Mouse (Mus musculus) forebrain, embryonic 12.5 days (tissue): ENCODE data around the gene H2-M10.2. TPM values are rescaled to one million over a fixed set of nuclear protein-coding genes. Genes with fewer than 3 reads are reported as not detected.

ENCODE experiments used
- ATAC-seq: fragments of 200-750 bp; cut with Nextera tagmentation; 2 replicates; pipeline ENCODE4 v1.8.0; 2017; ENCODE audit warnings: moderate TSS enrichment; ENCODE audit not compliant: low FRiP score
- H3K27ac ChIP-seq: fragments of 300-500 bp; sonication (generic); 2 replicates; pipeline ENCODE4 v1.5.1; 2016; ENCODE audit warnings: mild to moderate bottlenecking
- H3K27me3 ChIP-seq: fragments of 300-500 bp; sonication (generic); 2 replicates; pipeline ENCODE4 v1.6.1; 2016; ENCODE audit warnings: mild to moderate bottlenecking
- H3K36me3 ChIP-seq: fragments of 300-500 bp; sonication (generic); replicated peaks from 2 replicates; pipeline ENCODE4 v1.6.1; 2016; ENCODE audit warnings: mild to moderate bottlenecking
- H3K4me1 ChIP-seq: fragments of 300-500 bp; sonication (generic); 2 replicates; pipeline ENCODE4 v1.6.1; 2016
- H3K4me2 ChIP-seq: fragments of 300-500 bp; sonication (generic); 2 replicates; pipeline ENCODE4 v1.6.1; 2016; ENCODE audit warnings: mild to moderate bottlenecking, moderate library complexity
- H3K4me3 ChIP-seq: fragments of 300-500 bp; sonication (generic); replicated peaks from 2 replicates; pipeline ENCODE4 v1.5.1; 2016; ENCODE audit warnings: mild to moderate bottlenecking
- H3K9ac ChIP-seq: fragments of 300-500 bp; sonication (generic); 2 replicates; pipeline ENCODE4 v1.6.1; 2016; ENCODE audit warnings: mild to moderate bottlenecking
- H3K9me3 ChIP-seq: fragments of 300-500 bp; sonication (generic); 2 replicates; pipeline ENCODE4 v1.6.1; 2016
- WGBS: fragments of 180-500 bp; shearing (Covaris S2); methylation state at CpG from one replicate; pipeline ENCODE4 v1.1.7; 2016; 5-methylcytosine and 5-hydroxymethylcytosine counted together
- polyA plus RNA-seq: library from polyadenylated mRNA; unstranded; fragments of >200 nt; fragmentation: Nextera tagmentation; extraction: Ambion mirVana; gene quantifications from 2 replicates; pipeline ENCODE4 v1.2.1, GENCODE M21; 2016

H2-M10.2 gene
- polyA plus RNA-seq, 1 experiment from 2014 or later, result not detected

DNA sequence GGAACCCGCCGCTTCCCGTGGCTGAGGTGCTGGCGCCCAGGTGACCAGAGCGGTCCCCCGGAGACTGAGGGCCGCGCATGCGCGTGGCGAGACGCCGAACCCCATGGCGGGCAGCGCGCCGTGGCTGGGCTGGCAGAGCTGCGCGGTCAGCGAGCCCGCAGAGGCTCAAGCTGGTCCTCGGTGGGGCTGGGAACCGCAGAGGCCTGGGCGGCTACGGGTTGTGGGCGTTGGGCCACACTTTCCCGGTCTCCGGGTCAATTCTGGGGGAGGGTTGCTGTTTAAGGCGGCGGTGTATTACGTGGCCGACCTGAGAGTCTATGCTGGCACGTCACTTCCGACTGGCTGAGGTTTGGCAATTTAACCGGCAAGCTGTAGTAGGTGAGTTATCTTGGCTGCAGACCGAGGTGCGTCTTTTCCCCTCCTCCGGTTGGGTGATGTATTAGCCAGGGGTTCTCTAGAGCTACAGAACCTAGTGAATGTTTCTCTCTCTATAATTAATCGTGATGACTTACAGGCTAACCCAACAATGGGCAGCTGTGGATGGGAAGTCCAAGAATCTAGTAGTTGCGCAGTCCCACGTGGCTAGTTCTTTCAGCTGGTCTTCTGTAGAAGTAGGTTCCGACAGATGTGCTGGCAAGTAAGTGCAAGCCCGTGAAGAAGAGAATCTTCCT is 14.6 kb downstream of the H2-M10.2 start, which contains the start of gene Trim39:
Trim39 (minus strand) TSS at position 662 of the 671 bp plus-strand sequence.
- Histone ChIP-seq H3K4me1 (peaks cover 35% of the 10 kb centered on the region), H3K27me3 (no peaks in the 10 kb centered on the region), H3K27ac (peak within 1 kb of the TSS; percentile 94), H3K9me3 (no peaks in the 10 kb centered on the region), H3K36me3 (peaks cover 20% of the 10 kb centered on the region), H3K9ac (peak within 1 kb of the TSS; percentile 93), H3K4me2 (peak within 1 kb of the TSS; percentile 93), H3K4me3 (peak within 1 kb of the TSS; percentile 92)
- 1% methylated on average over 41 of the region's 43 CpGs for WGBS
- ATAC-seq, result peak; percentile 81

DNA sequence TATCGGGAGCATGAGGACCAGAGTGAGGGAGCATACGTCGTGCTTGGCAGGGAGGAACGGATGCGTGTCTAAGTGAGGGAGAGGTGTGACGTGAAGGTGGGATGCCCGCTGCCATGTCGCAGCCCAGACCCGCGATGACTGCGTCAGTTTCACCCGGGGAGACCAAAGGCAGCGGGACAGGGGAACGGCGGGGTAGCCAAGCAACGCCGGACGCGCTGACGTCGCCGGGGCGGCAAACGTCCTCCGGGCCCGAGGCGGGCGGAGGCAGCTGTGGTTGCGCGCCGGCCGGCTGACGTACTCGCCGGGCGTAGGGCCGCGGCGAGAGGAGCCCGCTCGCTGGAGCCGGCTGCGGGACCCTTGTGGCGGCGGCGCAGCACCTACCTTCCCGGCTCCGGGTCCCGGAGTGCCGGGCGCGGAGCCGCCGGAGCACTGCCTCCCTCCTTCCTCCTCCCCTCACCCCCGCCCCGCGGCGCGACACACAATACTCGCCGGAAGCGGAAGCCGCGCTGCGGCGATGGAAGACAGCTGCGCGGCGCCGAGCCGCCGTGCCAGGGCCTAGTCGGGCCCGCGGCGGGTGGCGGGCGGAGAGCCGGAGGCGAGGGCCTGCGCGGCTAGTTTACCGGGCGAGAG is 15.2 kb downstream of the H2-M10.2 start:
- Histone ChIP-seq H3K4me2 (peak overlapping the region; percentile 93), H3K9me3 (no peaks in the 10 kb centered on the region), H3K4me1 (peaks cover 35% of the 10 kb centered on the region), H3K36me3 (peaks cover 20% of the 10 kb centered on the region), H3K9ac (peak overlapping the region; percentile 93), H3K4me3 (peak overlapping the region; percentile 92), H3K27me3 (no peaks in the 10 kb centered on the region), H3K27ac (peak overlapping the region; percentile 94)
- ATAC-seq, result peak; percentile 94
- under 1% methylated on average over 78 of the region's 84 CpGs for WGBS

DNA sequence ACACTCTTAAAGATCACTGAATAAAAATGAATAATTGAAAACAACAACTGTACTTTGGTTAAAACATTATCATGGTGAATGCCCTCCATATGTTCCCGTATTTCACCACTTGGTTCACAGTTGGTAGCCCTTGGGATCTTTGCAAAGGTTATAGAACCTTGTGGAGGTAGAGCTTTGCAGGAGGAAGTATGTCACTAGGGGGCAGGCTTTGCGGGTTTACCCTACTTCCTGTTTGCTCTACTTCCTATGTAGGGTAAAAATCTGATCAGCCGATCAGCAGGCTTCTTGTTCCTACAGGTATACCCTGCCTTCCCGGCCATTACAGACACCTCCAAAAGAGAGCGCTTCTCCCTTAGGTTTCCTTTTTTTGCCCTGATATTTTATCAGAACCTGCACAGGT is 20.5 kb downstream of the H2-M10.2 start:
- WGBS, result 79% methylated on average over 5 of the region's 5 CpGs
- H3K4me3 ChIP-seq, result no peak overlapping the region
- no peak overlapping the region for H3K9ac ChIP-seq
- H3K27me3 ChIP-seq, result no peaks in the 10 kb centered on the region
- H3K4me2 ChIP-seq, result no peak overlapping the region
- H3K4me1 ChIP-seq, result peaks cover 11% of the 10 kb centered on the region
- peaks cover 66% of the 10 kb centered on the region for H3K36me3 ChIP-seq
- ATAC-seq, result no peak
- H3K9me3 ChIP-seq, result no peaks in the 10 kb centered on the region
- no peak overlapping the region for H3K27ac ChIP-seq

DNA sequence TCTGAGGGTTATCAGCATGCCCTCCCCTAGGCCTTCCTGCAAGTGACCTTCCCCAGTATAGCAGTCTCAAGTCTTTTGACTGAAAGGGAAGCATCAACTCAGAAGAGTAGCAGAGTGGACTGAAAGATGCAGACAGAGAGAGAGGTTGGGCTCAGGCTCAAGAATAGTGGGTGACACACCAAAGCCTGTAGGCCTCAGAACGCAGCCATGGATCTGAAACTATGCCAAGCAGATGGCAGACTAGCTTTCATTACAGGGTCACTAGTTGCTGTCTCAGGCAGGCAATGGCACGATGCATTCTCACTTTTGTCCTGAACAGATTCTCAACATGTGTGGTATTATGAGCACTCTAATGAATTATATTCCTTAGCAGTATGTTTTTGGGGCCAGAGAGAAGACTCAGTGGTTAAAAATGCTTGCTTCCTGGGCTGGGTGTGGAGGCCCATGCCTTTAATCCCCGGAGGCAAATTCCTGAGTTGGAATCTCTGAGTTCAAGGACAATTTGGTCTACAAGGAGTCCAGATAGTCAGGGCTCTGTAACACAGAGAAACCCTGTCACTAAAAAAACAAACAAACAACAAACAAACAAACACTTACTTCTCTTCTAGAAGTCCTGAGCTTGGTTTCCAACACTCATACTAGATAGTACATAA is 21.9 kb downstream of the H2-M10.2 start:
- H3K9me3 ChIP-seq, result no peaks in the 10 kb centered on the region
- H3K4me3 ChIP-seq, result no peak overlapping the region
- no peak overlapping the region for H3K4me2 ChIP-seq
- WGBS, result 90% methylated on average over 3 of the region's 3 CpGs
- H3K27ac ChIP-seq, result no peak overlapping the region
- no peak overlapping the region for H3K9ac ChIP-seq
- peaks cover 80% of the 10 kb centered on the region for H3K36me3 ChIP-seq
- ATAC-seq, result no peak
- H3K4me1 ChIP-seq, result no peaks in the 10 kb centered on the region
- no peaks in the 10 kb centered on the region for H3K27me3 ChIP-seq

DNA sequence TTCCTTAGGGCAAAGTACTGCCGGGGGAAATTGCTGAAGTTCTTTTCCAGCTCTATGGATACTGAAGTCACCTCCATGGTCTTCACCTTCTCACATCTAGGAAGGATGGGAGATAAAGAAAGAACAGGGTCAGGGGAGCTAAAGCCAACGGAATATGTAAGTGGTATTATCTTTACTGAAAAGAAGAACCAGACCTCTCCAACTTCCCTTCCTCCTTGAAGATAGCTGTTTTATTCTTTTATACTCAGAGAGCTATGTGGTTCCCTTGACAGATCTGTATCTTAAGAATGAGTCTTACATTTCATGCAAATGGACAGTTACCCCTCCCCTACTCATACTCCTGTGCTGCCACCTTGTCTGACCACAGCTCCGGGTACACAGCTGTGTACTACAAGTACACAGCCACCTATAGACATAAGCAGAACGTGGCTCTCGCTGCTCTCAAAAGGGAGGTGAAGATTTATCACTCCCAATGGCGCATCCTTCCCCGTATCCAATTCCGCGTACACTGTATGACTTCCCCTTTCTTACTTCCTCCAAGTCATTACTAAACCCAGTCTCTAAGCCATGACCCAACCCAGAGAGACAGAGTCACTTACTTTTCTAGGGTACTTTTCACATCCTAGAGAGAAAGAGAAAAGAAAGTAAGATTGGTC is 24.7 kb downstream of the H2-M10.2 start:
- Histone ChIP-seq H3K4me3 (no peak overlapping the region), H3K27ac (no peak overlapping the region), H3K4me2 (no peak overlapping the region), H3K27me3 (no peaks in the 10 kb centered on the region), H3K36me3 (peaks cover 72% of the 10 kb centered on the region), H3K9me3 (no peaks in the 10 kb centered on the region), H3K4me1 (peaks cover 8% of the 10 kb centered on the region; the same call in 1 of the 2 replicates), H3K9ac (no peak overlapping the region)
- WGBS, result 94% methylated on average over 9 of the region's 9 CpGs
- ATAC-seq, result no peak

DNA sequence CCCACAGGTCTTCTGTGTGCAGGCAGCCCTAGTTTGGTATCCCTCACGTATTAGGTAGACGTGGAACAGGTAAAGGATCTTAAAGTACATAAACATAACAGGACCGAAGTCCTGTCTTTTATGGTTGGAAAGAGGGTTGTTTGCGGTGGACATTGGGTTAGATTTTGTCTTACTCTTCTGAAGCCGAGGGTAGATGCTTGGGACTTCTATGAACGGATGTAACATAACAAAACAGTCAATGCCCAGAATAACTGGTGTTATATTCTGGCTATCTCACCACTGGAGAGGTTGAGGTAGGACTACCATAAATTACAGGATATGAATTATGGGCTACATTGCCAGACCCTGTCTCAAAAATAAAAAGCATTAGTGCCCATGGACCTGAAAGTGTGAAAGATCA is 28.3 kb downstream of the H2-M10.2 start, which contains the start of gene Rpp21:
Rpp21 (minus strand) TSS at position 101 of the 400 bp plus-strand sequence.
- Histone ChIP-seq H3K36me3 (peaks cover 39% of the 10 kb centered on the region), H3K4me1 (peaks cover 9% of the 10 kb centered on the region; the same call in 1 of the 2 replicates), H3K27ac (peak within 1 kb of the TSS; percentile 74), H3K4me2 (peak within 1 kb of the TSS; percentile 60), H3K9ac (peak within 1 kb of the TSS; percentile 74), H3K4me3 (peak within 1 kb of the TSS; percentile 76), H3K9me3 (no peaks in the 10 kb centered on the region), H3K27me3 (0 out of 2 replicates have a peak, but pooled peaks cover 3% of the 10 kb centered on the region)
- 50% methylated on average over 6 of the region's 6 CpGs for WGBS
- no peak for ATAC-seq

DNA sequence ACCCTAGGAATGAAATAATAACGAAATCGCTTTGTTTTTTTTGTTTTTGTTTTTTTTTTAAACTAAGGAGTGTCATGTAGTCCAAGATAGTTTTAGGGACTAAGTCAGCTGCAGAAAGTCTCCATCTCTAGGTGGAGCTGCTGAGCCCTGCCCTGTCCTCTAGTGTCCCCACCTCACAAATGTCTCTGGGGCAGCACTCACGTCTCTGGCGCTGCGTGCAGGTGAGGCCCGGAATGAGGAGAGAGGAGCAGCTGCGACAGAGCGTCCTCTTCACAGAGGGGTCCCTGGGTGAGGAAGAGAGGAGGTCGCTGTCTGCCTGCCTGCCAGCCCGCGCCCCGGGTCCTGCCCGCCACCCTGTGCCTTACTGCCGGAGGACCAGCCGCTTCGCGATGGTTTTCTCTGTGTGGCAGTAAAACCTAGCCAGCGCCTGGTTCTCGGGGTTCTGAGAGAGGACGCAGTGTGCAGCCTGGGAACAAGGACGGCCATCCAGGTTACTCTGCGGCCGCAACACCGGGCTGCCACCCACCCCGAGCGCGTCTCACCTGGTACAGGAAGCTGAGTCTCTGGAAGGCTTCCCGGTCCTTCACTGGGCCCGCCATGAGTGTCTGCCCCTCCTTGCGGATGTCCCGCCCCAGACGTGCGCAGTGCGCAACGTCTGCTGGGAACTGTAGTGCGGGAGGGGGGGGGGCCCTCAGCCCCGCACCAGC is 28.9 kb downstream of the H2-M10.2 start:
- peak overlapping the region; percentile 76 for H3K4me3 ChIP-seq
- ATAC-seq, result peak; percentile 96

DNA sequence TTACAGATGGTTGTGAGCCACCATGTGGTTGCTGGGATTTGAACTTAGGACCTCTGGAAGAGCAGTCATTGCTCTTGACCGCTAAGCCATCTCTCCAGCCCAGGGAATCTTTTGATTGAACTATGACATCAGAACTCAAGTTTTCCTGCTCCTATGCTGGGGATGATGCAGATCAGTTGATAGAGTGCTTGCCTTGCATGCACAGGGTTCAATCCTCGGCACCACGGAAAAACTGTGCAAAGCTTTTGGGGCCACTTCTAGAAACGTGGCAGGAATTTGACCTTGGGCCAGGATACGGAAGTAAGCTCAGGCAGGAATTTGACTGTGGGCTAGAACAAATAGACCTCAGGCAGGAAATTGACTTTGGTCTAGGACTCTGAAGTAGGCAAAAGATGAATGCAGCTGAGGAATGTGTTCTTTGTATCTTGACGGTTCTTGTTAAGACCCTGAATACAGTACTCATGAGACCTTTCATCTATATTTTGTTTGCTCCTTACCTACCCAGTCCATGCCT is 33.1 kb downstream of the H2-M10.2 start:
- no peak for ATAC-seq
- Histone ChIP-seq H3K36me3 (no peaks in the 10 kb centered on the region), H3K4me1 (peaks cover 15% of the 10 kb centered on the region), H3K4me3 (no peak overlapping the region), H3K9ac (no peak overlapping the region), H3K27ac (no peak overlapping the region), H3K27me3 (peaks cover 39% of the 10 kb centered on the region), H3K4me2 (no peak overlapping the region), H3K9me3 (no peaks in the 10 kb centered on the region)
- WGBS, result 66% methylated on average over 6 of the region's 6 CpGs

More for the DNA sequence above, 28.9 kb downstream of the H2-M10.2 start:
- Histone ChIP-seq H3K4me1 (peaks cover 10% of the 10 kb centered on the region), H3K36me3 (peaks cover 34% of the 10 kb centered on the region), H3K9ac (peak overlapping the region; percentile 74), H3K27me3 (peaks cover 7% of the 10 kb centered on the region), H3K27ac (peak overlapping the region; percentile 74), H3K9me3 (no peaks in the 10 kb centered on the region), H3K4me2 (peak overlapping the region; percentile 60)
- WGBS, result 0% methylated on average over 35 of the region's 37 CpGs

DNA sequence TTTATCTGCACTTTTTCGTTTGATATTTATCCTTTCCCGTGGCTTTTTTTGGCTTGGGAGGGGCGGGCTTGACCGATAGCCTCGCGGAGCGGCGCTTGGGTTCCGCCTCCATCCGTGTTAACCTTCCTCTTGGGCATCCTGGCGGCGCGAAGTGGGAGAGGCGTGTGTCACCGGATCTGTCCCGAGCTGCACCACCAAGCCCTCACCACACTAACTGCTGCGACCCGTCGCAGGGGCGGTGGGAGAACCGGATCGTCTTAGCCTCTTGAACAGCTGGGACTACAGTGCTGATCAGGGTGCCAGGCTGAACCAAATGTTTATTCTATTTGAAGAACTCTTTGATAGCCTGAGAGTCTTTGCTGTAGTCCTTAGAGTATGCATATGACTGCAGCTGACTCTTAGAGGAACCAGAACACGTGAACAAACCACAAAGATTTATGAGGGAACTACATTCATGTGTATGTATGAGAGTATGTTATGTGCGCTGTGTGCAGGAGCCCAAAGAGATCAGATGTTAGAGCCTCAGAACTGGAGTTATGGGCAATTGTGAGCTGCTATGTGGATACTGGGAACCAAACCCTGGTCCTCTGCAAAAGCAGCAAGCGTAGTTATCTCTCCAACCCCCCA is 33.9 kb downstream of the H2-M10.2 start:
- Histone ChIP-seq H3K27me3 (peaks cover 44% of the 10 kb centered on the region), H3K4me1 (peaks cover 12% of the 10 kb centered on the region), H3K9ac (no peak overlapping the region; the same call in 1 of the 2 replicates), H3K36me3 (no peaks in the 10 kb centered on the region), H3K4me2 (peak overlapping the region; percentile 43), H3K9me3 (no peaks in the 10 kb centered on the region), H3K4me3 (peak overlapping the region; percentile 11; the same call in 1 of the 2 replicates), H3K27ac (no peak overlapping the region)
- 10% methylated on average over 25 of the region's 25 CpGs for WGBS
- no peak for ATAC-seq

DNA sequence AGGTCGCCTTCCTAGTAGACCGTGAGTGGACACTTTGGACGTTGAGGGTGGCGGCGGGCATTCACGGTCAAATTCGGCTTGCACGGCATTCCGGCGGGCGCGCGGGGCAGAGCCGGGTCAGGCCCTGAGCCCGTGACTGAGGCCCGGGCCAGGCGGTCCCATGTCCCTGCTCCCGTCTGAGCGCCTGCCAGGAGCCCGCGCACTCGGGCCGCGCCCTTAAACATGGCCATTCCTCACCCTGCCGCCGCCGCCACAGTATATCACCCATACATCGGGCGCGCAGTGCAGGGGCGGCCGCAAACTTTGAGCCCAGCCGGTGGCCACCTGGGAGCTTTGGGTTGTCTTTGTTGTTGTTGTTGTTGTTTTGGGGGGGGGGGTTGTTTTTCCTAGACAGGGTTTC is 37.4 kb downstream of the H2-M10.2 start:
- no peak overlapping the region; the same call in 1 of the 2 replicates for H3K4me2 ChIP-seq
- WGBS, result 32% methylated on average over 33 of the region's 33 CpGs
- no peak overlapping the region for H3K27ac ChIP-seq
- no peaks in the 10 kb centered on the region for H3K36me3 ChIP-seq
- peaks cover 6% of the 10 kb centered on the region; the same call in 1 of the 2 replicates for H3K4me1 ChIP-seq
- H3K27me3 ChIP-seq, result peaks cover 45% of the 10 kb centered on the region
- ATAC-seq, result no peak
- no peak overlapping the region for H3K4me3 ChIP-seq
- no peak overlapping the region for H3K9ac ChIP-seq
- H3K9me3 ChIP-seq, result no peaks in the 10 kb centered on the region

DNA sequence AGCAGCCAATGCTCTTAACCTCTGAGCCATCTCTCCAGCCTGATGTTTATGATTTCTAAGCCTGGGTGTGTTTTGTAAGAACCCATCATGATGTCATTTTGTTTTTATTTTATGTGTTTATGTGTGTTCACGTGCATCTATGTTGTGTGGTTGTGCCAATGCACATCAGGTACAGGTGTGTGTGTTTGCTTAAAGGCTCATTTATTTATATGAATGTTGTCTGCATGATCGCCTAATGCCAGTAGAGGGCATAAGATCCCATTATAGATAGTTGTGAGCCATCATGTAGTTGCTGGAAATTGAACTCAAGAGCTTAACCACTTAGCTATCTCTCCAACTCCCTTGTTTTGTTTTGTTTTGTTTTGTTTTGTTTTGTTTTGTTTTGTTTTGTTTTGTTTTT is 40.5 kb downstream of the H2-M10.2 start:
- Histone ChIP-seq H3K4me2 (no peak overlapping the region), H3K9ac (no peak overlapping the region), H3K4me3 (no peak overlapping the region), H3K27ac (no peak overlapping the region), H3K27me3 (peaks cover 27% of the 10 kb centered on the region), H3K36me3 (no peaks in the 10 kb centered on the region), H3K4me1 (no peaks in the 10 kb centered on the region), H3K9me3 (no peaks in the 10 kb centered on the region)
- WGBS, result 90% methylated on average over 2 of the region's 2 CpGs
- ATAC-seq, result no peak
